ENCODE assay signal across 23 mouse cellular contexts in genomic region chr5:125292951-125293350, GRCm38 (mm10).
"Had no signal": no experiment of that assay in that cellular context is flagged by ENCODE, and none has a peak within 500 bp of the region (broad histone marks: within the 10 kb centered on the region; RNA-seq: fewer than 3 reads in every experiment).

No protein-coding gene starts in this region.

- H3K9ac ChIP-seq: limb, embryonic 13.5 days; liver, embryonic 13.5 days; lung, embryonic 14.5 days; neural tube, embryonic 12.5 days; neural tube, embryonic 15.5 days; stomach, embryonic 15.5 days had no signal

- H3K4me2 ChIP-seq: limb, embryonic 13.5 days; liver, embryonic 13.5 days; lung, embryonic 14.5 days; midbrain, embryonic 11.5 days; neural tube, embryonic 12.5 days; neural tube, embryonic 15.5 days; stomach, embryonic 15.5 days had no signal

- H3K27ac ChIP-seq: kidney, postnatal 0 days; layer of hippocampus, adult 2 months; limb, embryonic 10.5 days; limb, embryonic 13.5 days; liver, embryonic 13.5 days; neural tube, embryonic 12.5 days; neural tube, embryonic 15.5 days; stomach, embryonic 15.5 days had no signal

- ATAC-seq: lung, postnatal 0 days had no signal

- H3K4me3 ChIP-seq: layer of hippocampus, adult 2 months; limb, embryonic 10.5 days; limb, embryonic 13.5 days; liver, embryonic 13.5 days; neural tube, embryonic 12.5 days; neural tube, embryonic 15.5 days; stomach, embryonic 15.5 days had no signal

- DNase-seq: kidney, adult 11 months; kidney, adult 9 months; kidney, postnatal 25 days; layer of hippocampus, adult 9-11 months; liver; liver, embryonic 13.5 days; lung, embryonic 14.5 days; lung, postnatal 4 days; midbrain, embryonic 14.5 days; right cerebral cortex, adult 18-20 months; right cerebral cortex, postnatal 14 days; spleen, adult 18-20 months; thymus, adult 18-20 months; thymus, postnatal 36 days had no signal

- H3K9me3 ChIP-seq: limb, embryonic 10.5 days; limb, embryonic 13.5 days; neural tube, embryonic 12.5 days; neural tube, embryonic 15.5 days; stomach, embryonic 15.5 days had no signal

- H3K27me3 ChIP-seq: limb, embryonic 13.5 days; liver, embryonic 13.5 days; neural tube, embryonic 12.5 days; neural tube, embryonic 15.5 days; stomach, embryonic 15.5 days had no signal

- H3K4me1 ChIP-seq: liver, embryonic 13.5 days; neural tube, embryonic 12.5 days; neural tube, embryonic 15.5 days; stomach, embryonic 15.5 days had no signal
